Mouse (Mus musculus): ENCODE results near the gene Dpf2. TPM values are rescaled to one million over a fixed set of nuclear protein-coding genes. Genes with fewer than 3 reads are reported as not detected.

Dpf2 gene
- polyA plus RNA-seq, 1 experiment from 2014 or later = 150 TPM

DNA sequence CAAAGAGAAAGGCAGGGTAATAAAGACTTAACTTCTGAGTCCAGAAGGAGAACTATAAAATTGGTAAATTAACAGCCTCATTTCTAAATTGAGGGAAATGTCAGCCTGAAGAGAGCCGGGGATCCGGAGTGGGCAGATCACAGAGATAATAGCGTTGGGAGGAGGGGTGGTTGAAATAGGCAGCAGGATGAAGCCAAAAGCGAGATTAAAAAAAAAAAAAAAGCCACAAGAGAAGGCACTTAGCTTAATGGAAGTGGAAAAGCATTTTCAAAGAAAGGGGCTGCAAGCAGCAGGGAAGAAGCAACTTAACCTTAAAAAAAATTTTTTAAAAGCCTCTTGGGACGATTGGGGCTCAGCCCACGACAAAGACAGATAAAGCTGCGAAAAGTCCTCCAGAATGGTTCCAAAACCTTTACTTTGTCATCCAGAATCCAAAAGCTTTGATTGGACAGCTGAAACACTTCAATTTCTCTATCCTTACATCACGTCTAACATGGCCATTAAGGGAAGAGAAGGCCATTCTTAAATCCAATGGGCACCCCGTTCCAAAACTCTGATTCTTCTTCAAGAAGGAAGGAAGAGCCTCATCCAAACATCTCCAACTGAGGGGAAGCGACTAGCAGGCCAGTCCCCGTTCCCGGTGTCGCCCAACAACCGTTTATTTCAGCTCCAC is 1.2 kb downstream of the Dpf2 start:
- peaks cover 29% of the 10 kb centered on the region for H3K4me1 ChIP-seq
- H3K4me3 ChIP-seq = peak overlapping the region; percentile 99
- H3K27ac ChIP-seq = peak overlapping the region; percentile 96
- H3K36me3 ChIP-seq = peaks cover 29% of the 10 kb centered on the region
- no peaks in the 10 kb centered on the region for H3K27me3 ChIP-seq (ENCODE audit: insufficient read depth, poor library complexity, severe bottlenecking)
- H3K9me3 ChIP-seq = no peaks in the 10 kb centered on the region
- 7% methylated on average over 14 of the region's 14 CpGs for WGBS
- no peak for DNase-seq (ENCODE audit: low spot score)

DNA sequence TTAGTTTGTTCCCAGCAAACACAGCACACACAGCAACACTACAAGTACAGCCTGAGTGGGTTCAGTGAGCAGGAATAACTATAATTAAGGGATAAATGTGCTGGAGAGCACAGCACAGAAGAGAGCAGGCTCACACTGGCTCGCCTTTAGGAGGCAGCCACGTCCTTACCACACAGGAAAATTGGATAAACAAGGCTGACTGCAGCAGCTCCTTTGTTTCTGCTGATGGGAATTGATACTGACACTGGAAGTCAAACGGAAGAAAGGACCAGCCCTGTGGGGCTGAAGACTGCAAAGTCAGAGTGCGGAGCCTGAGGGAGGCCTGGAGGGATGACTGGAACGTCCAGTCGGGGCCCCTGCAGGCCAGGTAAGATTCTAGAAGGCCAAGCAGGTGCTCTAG is 2.6 kb downstream of the Dpf2 start:
- WGBS = 60% methylated on average over 6 of the region's 6 CpGs
- H3K4me1 ChIP-seq = peaks cover 27% of the 10 kb centered on the region
- no peak overlapping the region for H3K27ac ChIP-seq
- H3K4me3 ChIP-seq = peak overlapping the region; percentile 16; the same call in 1 of the 2 replicates
- peaks cover 33% of the 10 kb centered on the region for H3K36me3 ChIP-seq
- DNase-seq (ENCODE audit: low spot score) = no peak
- H3K27me3 ChIP-seq (ENCODE audit: insufficient read depth, poor library complexity, severe bottlenecking) = no peaks in the 10 kb centered on the region
- H3K9me3 ChIP-seq = no peaks in the 10 kb centered on the region

DNA sequence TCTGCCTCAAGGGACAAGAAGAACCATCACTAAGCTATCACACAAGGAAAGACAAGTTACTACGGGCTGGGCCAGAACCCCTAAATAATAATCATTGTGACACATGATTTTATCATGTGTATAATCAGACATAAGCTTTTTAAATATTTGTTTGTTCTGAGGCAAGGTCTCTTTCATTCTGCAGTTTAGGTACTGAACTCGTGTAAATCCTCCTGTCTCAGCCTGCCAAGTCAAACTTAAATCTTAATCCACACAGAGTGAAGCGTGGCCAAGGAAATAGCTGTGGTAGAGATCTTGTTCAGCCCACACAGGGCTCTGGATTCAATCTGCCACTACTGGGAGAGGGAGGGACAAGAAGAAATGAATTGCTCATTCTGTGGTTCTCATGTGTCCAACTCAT is 5.5 kb downstream of the Dpf2 start:
- H3K4me3 ChIP-seq = no peak overlapping the region
- no peak overlapping the region for H3K27ac ChIP-seq
- peaks cover 20% of the 10 kb centered on the region for H3K4me1 ChIP-seq
- no peak for DNase-seq (ENCODE audit: low spot score)
- WGBS = 92% methylated on average over 3 of the region's 3 CpGs
- H3K9me3 ChIP-seq = no peaks in the 10 kb centered on the region
- peaks cover 58% of the 10 kb centered on the region for H3K36me3 ChIP-seq
- no peaks in the 10 kb centered on the region for H3K27me3 ChIP-seq (ENCODE audit: insufficient read depth, poor library complexity, severe bottlenecking)

DNA sequence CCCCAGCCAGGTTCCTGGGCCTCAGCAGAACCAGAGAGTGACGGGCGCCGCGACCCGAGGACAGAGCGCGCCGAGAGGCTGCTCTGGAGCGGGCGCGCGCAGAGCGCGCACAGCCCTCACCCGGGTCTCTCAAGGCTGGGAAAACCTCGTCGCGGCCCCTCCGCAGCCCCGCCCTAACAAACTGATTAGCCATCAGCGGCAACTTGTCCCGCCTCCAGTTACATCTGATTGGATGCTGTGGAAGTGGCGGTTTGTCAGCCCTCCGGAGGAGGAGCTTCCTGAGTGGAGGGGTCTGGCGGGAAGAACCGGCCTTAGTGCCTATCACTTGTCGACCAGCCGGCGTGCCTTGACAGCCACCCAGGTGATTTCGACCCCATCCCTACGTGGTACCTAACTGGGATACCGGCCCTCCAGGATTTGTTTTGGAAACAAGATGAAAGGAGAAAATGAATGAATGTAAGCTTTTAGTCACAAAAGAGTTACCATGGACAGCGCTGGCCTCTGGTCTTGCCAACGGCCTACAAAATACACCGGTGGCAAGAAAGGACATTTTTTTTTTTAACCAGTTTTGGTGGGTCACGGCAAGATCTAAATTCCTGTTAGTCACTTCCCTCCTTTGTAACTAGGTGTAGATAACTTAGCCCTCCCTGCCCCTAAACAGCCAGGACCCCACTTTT is 18.7 kb downstream of the Dpf2 start, which contains the start of gene Tigd3:
Tigd3 (minus strand) TSS at position 148 of the 677 bp plus-strand sequence.
- peak within 1 kb of the TSS; percentile 79 for H3K4me3 ChIP-seq
- no peaks in the 10 kb centered on the region for H3K27me3 ChIP-seq (ENCODE audit: insufficient read depth, poor library complexity, severe bottlenecking)
- H3K4me1 ChIP-seq = peaks cover 30% of the 10 kb centered on the region
- peak within 1 kb of the TSS; percentile 95 for H3K27ac ChIP-seq
- DNase-seq (ENCODE audit: low spot score) = peak; percentile 98
- WGBS = 3% methylated on average over 36 of the region's 36 CpGs
- no peaks in the 10 kb centered on the region for H3K9me3 ChIP-seq
- peaks cover 46% of the 10 kb centered on the region for H3K36me3 ChIP-seq

DNA sequence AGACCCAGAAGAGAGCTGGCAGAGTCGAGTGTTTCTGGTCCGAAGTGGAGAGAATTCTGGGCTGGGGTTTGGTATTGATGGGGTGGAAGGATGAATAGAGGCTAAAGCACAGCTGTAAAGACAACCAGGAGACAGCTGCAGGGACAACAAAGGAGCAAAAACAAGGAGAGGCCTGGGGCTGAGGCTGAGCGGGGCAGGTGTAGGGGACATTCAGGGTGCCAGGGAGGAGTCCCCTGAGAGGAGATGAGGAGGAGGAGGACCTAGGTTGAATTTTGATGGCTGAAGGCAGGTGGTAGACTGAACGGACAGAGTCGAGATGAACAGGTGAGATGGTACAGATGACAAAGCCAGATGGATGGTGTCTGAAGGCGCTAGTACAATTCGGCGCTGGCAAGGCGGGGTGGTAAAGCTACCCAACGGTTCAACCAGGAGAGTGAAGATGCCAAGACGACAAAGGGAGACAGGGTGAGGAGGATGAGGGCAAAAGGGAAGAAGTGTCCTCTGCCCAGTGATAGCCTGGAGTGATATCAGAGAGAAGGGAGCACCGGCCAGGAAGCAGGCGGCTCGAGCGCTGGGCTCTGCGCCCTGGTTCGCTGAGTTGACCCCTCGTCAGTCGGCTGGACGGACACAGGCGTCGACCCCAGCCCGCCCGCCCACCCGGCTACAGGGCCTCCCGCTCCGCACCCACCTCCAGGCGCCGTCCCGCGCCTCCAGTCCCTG is 19.4 kb downstream of the Dpf2 start:
- Histone ChIP-seq H3K36me3 (peaks cover 42% of the 10 kb centered on the region), H3K4me3 (peak overlapping the region; percentile 79), H3K4me1 (peaks cover 30% of the 10 kb centered on the region), H3K27ac (peak overlapping the region; percentile 95), H3K9me3 (no peaks in the 10 kb centered on the region), H3K27me3 (ENCODE audit: insufficient read depth, poor library complexity, severe bottlenecking) (no peaks in the 10 kb centered on the region)
- WGBS = 13% methylated on average over 24 of the region's 31 CpGs
- no peak for DNase-seq (ENCODE audit: low spot score)

DNA sequence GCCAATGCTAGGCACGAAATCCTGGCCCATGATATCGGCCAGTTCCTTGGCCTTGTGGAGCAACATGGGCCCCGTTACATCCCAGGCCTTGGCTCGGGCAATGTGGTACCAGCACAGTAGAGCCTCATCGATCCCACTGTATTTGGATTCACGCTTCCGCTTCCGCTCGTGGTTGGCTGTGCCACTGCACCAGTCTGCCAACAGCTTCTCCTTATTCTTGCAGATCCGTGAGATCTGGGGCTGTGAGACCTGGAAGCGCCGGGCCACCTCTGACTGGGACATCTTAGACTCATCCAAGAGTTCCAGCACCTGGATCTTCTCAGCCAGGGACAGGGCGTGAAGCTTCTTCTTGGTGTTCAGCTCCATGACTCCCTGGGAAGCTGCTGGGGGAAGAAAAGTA is 20.1 kb downstream of the Dpf2 start:
- Histone ChIP-seq H3K4me3 (0 out of 2 replicates have a peak overlapping the region, but pooled peaks have one; percentile 79), H3K36me3 (peaks cover 36% of the 10 kb centered on the region), H3K27ac (peak overlapping the region; percentile 95; the same call in 1 of the 2 replicates), H3K4me1 (peaks cover 30% of the 10 kb centered on the region), H3K9me3 (no peaks in the 10 kb centered on the region), H3K27me3 (ENCODE audit: insufficient read depth, poor library complexity, severe bottlenecking) (no peaks in the 10 kb centered on the region)
- WGBS = 93% methylated on average over 13 of the region's 13 CpGs
- DNase-seq (ENCODE audit: low spot score) = no peak

DNA sequence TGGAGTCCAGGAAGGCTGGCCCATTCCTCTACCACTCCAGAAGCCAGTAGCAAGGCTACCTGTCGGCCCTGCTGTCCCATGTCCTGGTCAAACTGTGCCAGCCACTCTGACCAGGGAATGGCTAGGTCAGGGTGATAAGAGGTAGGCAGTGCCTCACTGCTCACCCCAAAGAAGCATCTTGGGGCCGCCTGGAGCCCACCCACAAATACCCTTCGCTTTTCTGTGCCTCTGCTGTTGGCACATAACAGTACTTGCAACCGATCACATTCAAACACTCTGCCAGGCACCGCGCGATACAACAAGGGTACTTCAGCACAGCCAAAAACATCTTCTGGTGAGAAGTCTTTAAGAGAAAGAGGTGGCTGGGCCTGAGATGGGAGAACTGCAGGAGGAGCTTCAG is 20.5 kb downstream of the Dpf2 start:
- Histone ChIP-seq H3K4me3 (no peak overlapping the region), H3K27ac (peak overlapping the region; percentile 4; the same call in 1 of the 2 replicates), H3K9me3 (no peaks in the 10 kb centered on the region), H3K27me3 (ENCODE audit: insufficient read depth, poor library complexity, severe bottlenecking) (no peaks in the 10 kb centered on the region), H3K4me1 (peaks cover 30% of the 10 kb centered on the region), H3K36me3 (peaks cover 31% of the 10 kb centered on the region)
- WGBS = 91% methylated on average over 7 of the region's 7 CpGs
- no peak for DNase-seq (ENCODE audit: low spot score)

DNA sequence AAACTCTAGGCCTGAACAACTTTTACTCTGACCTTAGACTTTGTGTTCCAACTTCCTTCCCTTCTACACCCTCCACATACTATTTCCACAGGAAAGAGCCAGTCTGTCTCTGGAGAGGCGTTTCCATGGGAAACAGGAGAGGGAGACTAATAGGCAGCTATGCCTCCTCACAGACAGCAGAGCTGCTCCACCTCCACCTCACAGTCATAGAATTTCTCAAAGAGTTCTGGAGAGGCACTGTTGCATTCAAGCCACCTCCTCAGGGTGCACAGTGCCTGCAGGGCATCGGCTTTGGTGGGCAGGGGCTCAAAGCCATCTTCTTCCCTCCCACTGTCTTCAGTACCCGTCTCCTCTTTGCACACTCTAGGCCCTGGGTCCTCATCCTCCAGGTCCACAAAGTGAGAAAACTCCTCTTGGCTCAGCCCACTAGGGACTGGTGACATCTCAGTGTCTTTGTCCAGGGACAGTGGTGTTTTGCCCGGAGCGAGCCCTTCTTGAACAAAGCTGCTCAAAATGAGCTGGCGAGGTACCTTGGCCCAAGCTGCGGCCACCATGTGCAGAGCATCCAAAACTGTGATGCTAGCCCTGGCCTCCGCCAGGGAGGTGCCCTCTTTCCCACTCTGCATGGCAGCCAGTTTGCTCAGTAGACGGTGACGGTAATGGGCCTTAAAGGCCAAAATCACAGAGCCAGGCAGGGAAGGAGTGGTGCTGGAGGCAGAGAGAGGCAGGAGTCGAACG is 21.1 kb downstream of the Dpf2 start:
- no peaks in the 10 kb centered on the region for H3K27me3 ChIP-seq (ENCODE audit: insufficient read depth, poor library complexity, severe bottlenecking)
- 87% methylated on average over 12 of the region's 12 CpGs for WGBS
- no peak for DNase-seq (ENCODE audit: low spot score)
- H3K27ac ChIP-seq = peak overlapping the region; percentile 4; the same call in 1 of the 2 replicates
- peaks cover 30% of the 10 kb centered on the region for H3K4me1 ChIP-seq
- H3K4me3 ChIP-seq = no peak overlapping the region
- H3K36me3 ChIP-seq = peaks cover 27% of the 10 kb centered on the region
- H3K9me3 ChIP-seq = no peaks in the 10 kb centered on the region

DNA sequence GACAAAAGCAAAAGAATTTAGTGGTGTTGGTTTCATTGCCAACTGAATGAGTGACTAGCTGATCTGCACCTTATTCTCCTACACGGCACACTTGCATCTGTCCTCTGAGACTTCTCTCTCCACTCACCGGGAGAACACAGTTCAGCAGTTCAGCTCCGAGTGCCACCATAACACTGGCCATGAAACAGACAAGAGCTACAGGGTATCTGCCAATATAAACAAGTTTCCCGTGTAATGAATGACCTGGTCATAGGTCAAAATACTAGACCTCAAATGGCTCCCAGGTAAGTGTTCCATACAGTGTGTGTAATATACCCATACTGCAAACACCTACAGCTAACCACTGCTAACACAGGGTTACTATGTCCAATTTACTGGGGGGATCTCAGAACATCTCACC is 23.6 kb downstream of the Dpf2 start:
- DNase-seq (ENCODE audit: low spot score) = no peak
- Histone ChIP-seq H3K9me3 (no peaks in the 10 kb centered on the region), H3K4me3 (no peak overlapping the region), H3K27ac (no peak overlapping the region), H3K4me1 (peaks cover 30% of the 10 kb centered on the region), H3K36me3 (peaks cover 11% of the 10 kb centered on the region), H3K27me3 (ENCODE audit: insufficient read depth, poor library complexity, severe bottlenecking) (no peaks in the 10 kb centered on the region)
- WGBS = 71% methylated on average over 4 of the region's 4 CpGs

DNA sequence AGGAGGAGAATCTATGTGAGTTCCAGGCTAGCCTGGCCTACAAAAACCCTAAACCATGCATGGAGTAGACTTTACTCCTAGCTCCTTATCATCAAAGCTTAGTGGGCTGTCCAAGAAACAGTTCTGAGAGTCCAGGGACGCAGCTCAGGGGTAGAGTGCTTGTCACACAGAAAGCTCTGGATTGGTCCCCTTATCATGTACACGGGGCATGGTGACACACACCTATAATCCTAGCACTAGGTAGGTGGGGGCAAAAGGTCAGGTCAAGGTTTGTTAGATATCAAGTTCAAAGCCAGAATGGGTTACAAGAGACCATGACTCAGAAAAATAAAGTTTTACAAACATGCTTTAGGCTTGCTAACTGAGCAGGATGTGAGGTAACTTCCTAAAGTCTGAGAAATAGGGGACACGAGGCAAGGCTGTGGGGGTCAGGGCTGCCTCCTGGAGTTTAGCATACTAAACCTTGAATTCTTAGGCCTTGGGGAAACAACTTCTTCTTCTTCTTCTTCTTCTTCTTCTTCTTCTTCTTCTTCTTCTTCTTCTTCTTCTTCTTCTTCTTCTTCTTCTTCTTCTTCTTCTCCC is 25.5 kb downstream of the Dpf2 start:
- DNase-seq (ENCODE audit: low spot score) = no peak
- Histone ChIP-seq H3K4me1 (peaks cover 21% of the 10 kb centered on the region), H3K27ac (no peak overlapping the region), H3K9me3 (no peaks in the 10 kb centered on the region), H3K36me3 (peaks cover 10% of the 10 kb centered on the region), H3K27me3 (ENCODE audit: insufficient read depth, poor library complexity, severe bottlenecking) (0 out of 2 replicates have a peak, but pooled peaks cover 6% of the 10 kb centered on the region), H3K4me3 (no peak overlapping the region)
- 44% methylated on average over 3 of the region's 3 CpGs for WGBS

DNA sequence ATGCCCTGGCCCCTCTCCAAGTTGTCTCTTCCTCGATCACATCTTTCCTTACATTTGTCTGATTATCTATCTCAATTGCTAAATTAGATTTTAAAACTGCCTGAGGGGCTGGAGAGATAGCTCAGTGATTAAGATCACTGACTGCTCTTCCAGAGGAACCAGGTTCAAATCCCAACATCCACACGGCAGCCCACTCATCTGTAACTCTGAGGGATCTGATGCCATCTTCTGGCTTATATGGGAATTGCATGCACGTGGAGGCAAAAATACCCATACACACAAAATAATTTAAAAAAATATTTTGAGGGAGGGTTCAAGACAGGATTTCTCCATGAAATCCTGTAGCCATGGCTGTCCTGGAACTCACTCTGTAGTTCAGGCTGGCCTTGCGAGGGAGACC is 27.0 kb downstream of the Dpf2 start:
- 58% methylated on average over 4 of the region's 4 CpGs for WGBS
- no peak for DNase-seq (ENCODE audit: low spot score)
- Histone ChIP-seq H3K36me3 (no peaks in the 10 kb centered on the region), H3K9me3 (no peaks in the 10 kb centered on the region), H3K27ac (no peak overlapping the region), H3K4me1 (peaks cover 14% of the 10 kb centered on the region), H3K27me3 (ENCODE audit: insufficient read depth, poor library complexity, severe bottlenecking) (0 out of 2 replicates have a peak, but pooled peaks cover 6% of the 10 kb centered on the region), H3K4me3 (no peak overlapping the region)

DNA sequence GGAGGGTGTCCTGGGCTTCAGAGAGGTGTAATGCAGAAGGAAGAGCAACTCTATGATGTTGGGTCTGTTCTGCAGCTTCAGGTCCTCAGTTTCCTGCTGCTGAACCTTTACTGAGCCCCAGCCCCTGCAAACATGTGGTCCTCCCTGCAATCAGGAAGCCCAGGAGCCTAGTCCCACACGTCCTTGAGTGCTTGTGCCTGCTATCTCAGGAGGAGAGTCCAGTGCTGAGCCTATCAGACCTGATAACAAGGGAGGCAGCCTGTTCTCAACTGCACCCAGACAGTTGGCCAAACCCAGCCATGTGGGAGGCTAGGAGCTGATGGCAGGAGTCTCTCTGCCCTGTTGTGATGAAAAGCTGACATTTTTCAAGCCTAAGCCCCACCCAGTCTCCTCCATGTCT is 28.9 kb downstream of the Dpf2 start:
- 0 out of 2 replicates have a peak, but pooled peaks cover 6% of the 10 kb centered on the region for H3K27me3 ChIP-seq (ENCODE audit: insufficient read depth, poor library complexity, severe bottlenecking)
- 6% methylated on average over 1 of the region's 1 CpGs for WGBS
- DNase-seq (ENCODE audit: low spot score) = no peak
- H3K36me3 ChIP-seq = no peaks in the 10 kb centered on the region
- peaks cover 14% of the 10 kb centered on the region for H3K4me1 ChIP-seq
- no peak overlapping the region for H3K4me3 ChIP-seq
- no peaks in the 10 kb centered on the region for H3K9me3 ChIP-seq
- H3K27ac ChIP-seq = peak overlapping the region; percentile 42
